Mouse (Mus musculus) 416B (cell line): ENCODE measurements at regions not wholly inside any gene's neighbourhood (a gene's known extent, or its start where the extent isn't known, plus 50 kb on each side); places are given as distances from the start of the nearest gene placed in this dataset.

ENCODE experiments used
- DNase-seq: peaks from one replicate; pipeline ENCODE4 v3.0.0; 2011; ENCODE audit warnings: low read depth

- DNase-seq: no peak
These were observed 95.4 kb downstream of the Zfp36l1 start for GRCm38 (mm10) chr12:80017376-80017929.

- no peak for DNase-seq
These were observed 96.9 kb downstream of the Zfp36l1 start for GRCm38 (mm10) chr12:80015938-80016337.

GRCm38 (mm10) chr12:80014598-80014983, 98.2 kb downstream of the Zfp36l1 start:
- no peak for DNase-seq

GRCm38 (mm10) chr12:80013904-80014597, 98.8 kb downstream of the Zfp36l1 start:
- DNase-seq: peak; percentile 84

GRCm38 (mm10) chr12:80013577-80013903, 99.3 kb downstream of the Zfp36l1 start:
- no peak for DNase-seq

GRCm38 (mm10) chr12:80011916-80012315, 100.9 kb downstream of the Zfp36l1 start:
- DNase-seq: no peak

- peak; percentile 32 for DNase-seq
These were observed 101.9 kb downstream of the Zfp36l1 start for GRCm38 (mm10) chr12:80010947-80011346.

GRCm38 (mm10) chr12:80010220-80010619, 102.6 kb downstream of the Zfp36l1 start:
- DNase-seq: no peak

GRCm38 (mm10) chr12:80007849-80008248, 105.0 kb downstream of the Zfp36l1 start:
- no peak for DNase-seq

GRCm38 (mm10) chr12:80005227-80005919, 107.4 kb downstream of the Zfp36l1 start:
- DNase-seq: no peak

GRCm38 (mm10) chr12:80004575-80004974, 108.2 kb downstream of the Zfp36l1 start:
- no peak for DNase-seq

- no peak for DNase-seq
These were observed 109.3 kb downstream of the Zfp36l1 start for GRCm38 (mm10) chr12:80003486-80003885.

GRCm38 (mm10) chr12:80002474-80003125, 110.2 kb downstream of the Zfp36l1 start:
- DNase-seq: no peak

- no peak for DNase-seq
These were observed 111.0 kb downstream of the Zfp36l1 start for GRCm38 (mm10) chr12:80001794-80002193.

- DNase-seq: no peak
These were observed 112.9 kb downstream of the Zfp36l1 start for GRCm38 (mm10) chr12:79999868-80000370.

GRCm38 (mm10) chr12:79998788-79999187, 114.0 kb downstream of the Zfp36l1 start:
- no peak for DNase-seq

- no peak for DNase-seq
These were observed 114.5 kb downstream of the Zfp36l1 start for GRCm38 (mm10) chr12:79998339-79998738.

GRCm38 (mm10) chr12:79997201-79997600, 115.6 kb downstream of the Zfp36l1 start:
- DNase-seq: no peak

- no peak for DNase-seq
These were observed 117.2 kb downstream of the Zfp36l1 start for GRCm38 (mm10) chr12:79995521-79996094.

GRCm38 (mm10) chr12:79993821-79994571, 118.8 kb downstream of the Zfp36l1 start:
- DNase-seq: no peak

- DNase-seq: no peak
These were observed 121.5 kb downstream of the Zfp36l1 start for GRCm38 (mm10) chr12:79991279-79991678.

- no peak for DNase-seq
These were observed 122.1 kb downstream of the Zfp36l1 start for GRCm38 (mm10) chr12:79990751-79991150.
